In the genomic region with DNA sequence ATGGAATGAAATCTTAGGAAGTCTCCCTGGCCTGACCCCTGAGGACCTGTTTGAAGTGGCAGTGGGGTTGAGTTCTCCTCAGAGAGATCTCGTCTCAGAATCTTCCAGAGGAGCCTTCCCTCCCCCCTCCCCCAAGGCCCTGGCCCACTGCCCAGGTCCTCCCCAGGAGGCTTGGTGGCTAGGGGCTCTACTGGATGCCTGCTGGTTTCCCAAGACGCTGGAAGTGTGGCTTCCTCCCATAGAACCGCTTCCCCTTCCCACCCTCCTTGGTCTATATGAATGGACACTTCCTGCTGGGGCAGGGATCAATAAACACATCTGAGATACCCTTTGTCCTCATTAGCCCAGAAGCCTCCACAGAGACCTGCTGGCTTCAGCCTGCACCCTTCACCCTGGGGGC, we compare ENCODE assay signal across 7 mouse cellular contexts. TPM values are rescaled to one million over a fixed set of nuclear protein-coding genes. Genes with fewer than 3 reads are reported as not detected.
DNase-seq lines count a peak whose midpoint lies in the region; ATAC-seq and TF ChIP-seq lines count a peak whose summit lies in the region.

No protein-coding gene starts in this region.

- 11% methylated on average over 3 of the region's 3 CpGs for WGBS in lung, embryonic 15.5 days
- 6% methylated on average over 3 of the region's 3 CpGs for WGBS in embryonic facial prominence, embryonic 14.5 days
- WGBS in limb, embryonic 12.5 days: 20% methylated on average over 3 of the region's 3 CpGs
- 12% methylated on average over 3 of the region's 3 CpGs for WGBS in small intestine, adult 2 months

- TF ChIP-seq CTCF in small intestine, adult 2 months (IDR thresholded peaks at IDR 0.05; ENCODE audit: extremely low read depth, insufficient read length, insufficient replicate concordance, low read depth, low read length): no peak

- DNase-seq in lung, postnatal 25 days (ENCODE audit: low spot score): no peak
- no peak for DNase-seq in embryonic facial prominence, embryonic 14.5 days (ENCODE audit: low spot score)
- no peak for DNase-seq in frontal cortex, postnatal 10 days (ENCODE audit: low spot score in 2 of 2)

- no peak overlapping the region for H3K4me3 ChIP-seq in lung, embryonic 15.5 days
- H3K4me3 ChIP-seq in embryonic facial prominence, embryonic 14.5 days (ENCODE audit: low read depth, low read length): no peak overlapping the region
- no peak overlapping the region for H3K4me3 ChIP-seq in limb, embryonic 12.5 days (replicated peaks)
- H3K4me3 ChIP-seq in small intestine, adult 2 months (ENCODE audit: low read depth, low read length): peak overlapping the region; percentile 30; the same call in 1 of the 2 replicates

- no peak for TF ChIP-seq POLR2A in small intestine, adult 2 months (IDR thresholded peaks at IDR 0.05; ENCODE audit: low read depth, low read length)

- H3K9me3 ChIP-seq in lung, embryonic 15.5 days: no peaks in the 10 kb centered on the region
- no peaks in the 10 kb centered on the region for H3K9me3 ChIP-seq in embryonic facial prominence, embryonic 14.5 days (ENCODE audit: control insufficient read depth, low read length)
- no peaks in the 10 kb centered on the region for H3K9me3 ChIP-seq in limb, embryonic 12.5 days

- no peaks in the 10 kb centered on the region for H3K36me3 ChIP-seq in lung, embryonic 15.5 days
- H3K36me3 ChIP-seq in embryonic facial prominence, embryonic 14.5 days (ENCODE audit: control insufficient read depth, insufficient read depth, low read length): no peaks in the 10 kb centered on the region
- H3K36me3 ChIP-seq in limb, embryonic 12.5 days: no peaks in the 10 kb centered on the region
- no peaks in the 10 kb centered on the region for H3K36me3 ChIP-seq in small intestine, adult 2 months (ENCODE audit: control insufficient read depth, insufficient read depth, low read length)

- peak overlapping the region; percentile 95 for H3K27ac ChIP-seq in lung, embryonic 15.5 days
- peak overlapping the region; percentile 85 for H3K27ac ChIP-seq in embryonic facial prominence, embryonic 14.5 days (replicated peaks; ENCODE audit: low read depth, low read length)
- H3K27ac ChIP-seq in limb, embryonic 12.5 days: peak overlapping the region; percentile 86
- peak overlapping the region; percentile 89 for H3K27ac ChIP-seq in small intestine, adult 2 months (ENCODE audit: insufficient read depth, low read depth, low read length)

- 0 out of 2 replicates have a peak, but pooled peaks cover 6% of the 10 kb centered on the region for H3K27me3 ChIP-seq in lung, embryonic 15.5 days
- H3K27me3 ChIP-seq in embryonic facial prominence, embryonic 14.5 days (replicated peaks; ENCODE audit: control insufficient read depth, insufficient read depth, low read length): no peaks in the 10 kb centered on the region
- H3K27me3 ChIP-seq in limb, embryonic 12.5 days: peaks cover 21% of the 10 kb centered on the region
- H3K27me3 ChIP-seq in small intestine, adult 2 months (ENCODE audit: control insufficient read depth, insufficient read depth, low read length): no peaks in the 10 kb centered on the region

- no peak overlapping the region for H3K9ac ChIP-seq in lung, embryonic 15.5 days
- no peak overlapping the region for H3K9ac ChIP-seq in embryonic facial prominence, embryonic 14.5 days (ENCODE audit: low read depth, low read length)
- H3K9ac ChIP-seq in limb, embryonic 12.5 days (replicated peaks): no peak overlapping the region; the same call in 1 of the 2 replicates

- ATAC-seq in lung, embryonic 15.5 days (ENCODE audit: borderline replicate concordance, extremely low read depth, low FRiP score, low TSS enrichment): peak; percentile 49
- ATAC-seq in embryonic facial prominence, embryonic 14.5 days (ENCODE audit: low read depth): no peak
- no peak for ATAC-seq in limb, embryonic 12.5 days (ENCODE audit: insufficient number of reproducible peaks, insufficient read depth, low FRiP score, low TSS enrichment, low read depth)
- ATAC-seq in granulocyte monocyte progenitor cell, adult 5-6 weeks (replicated peaks; ENCODE audit: poor library complexity, severe bottlenecking): no peak

- H3K4me2 ChIP-seq in lung, embryonic 15.5 days: peak overlapping the region; percentile 40
- peak overlapping the region; percentile 5 for H3K4me2 ChIP-seq in embryonic facial prominence, embryonic 14.5 days (ENCODE audit: low read depth, low read length)
- H3K4me2 ChIP-seq in limb, embryonic 12.5 days: no peak overlapping the region

- H3K4me1 ChIP-seq in lung, embryonic 15.5 days: peaks cover 66% of the 10 kb centered on the region
- H3K4me1 ChIP-seq in embryonic facial prominence, embryonic 14.5 days (ENCODE audit: control insufficient read depth, insufficient read depth, low read length): peaks cover 35% of the 10 kb centered on the region
- peaks cover 62% of the 10 kb centered on the region for H3K4me1 ChIP-seq in limb, embryonic 12.5 days (replicated peaks)
- peaks cover 35% of the 10 kb centered on the region for H3K4me1 ChIP-seq in small intestine, adult 2 months (ENCODE audit: control insufficient read depth, insufficient read depth, insufficient read length, low read length)

RNA-seq across cellular contexts. Expression of gene Vsir, which starts 4.6 kb away (rescaled TPM):
- polyA plus RNA-seq in lung, embryonic 15.5 days (2015; fragmentation: Nextera tagmentation; extraction: Ambion mirVana): 5.2 and 7.2 TPM in 2 replicates
- 5.5 and 6.6 TPM in 2 replicates for polyA plus RNA-seq in embryonic facial prominence, embryonic 14.5 days (2014; fragmentation: Nextera tagmentation; extraction: Ambion mirVana)
- 1.7 and 1.8 TPM in 2 replicates for polyA plus RNA-seq in limb, embryonic 12.5 days (2016; fragmentation: Nextera tagmentation; extraction: Ambion mirVana)
- polyA plus RNA-seq in small intestine, adult 2 months (2012; rRNA removed): 21.3 and 25.6 TPM in 2 replicates
- 45.9 and 57.9 TPM in 2 replicates for total RNA-seq in granulocyte monocyte progenitor cell, adult 5-6 weeks (2014; fragmentation: Nextera tagmentation)
- total RNA-seq in granulocyte monocyte progenitor cell, adult 5-6 weeks (2017): 108 and 143 TPM in 2 replicates

RNA-seq across cellular contexts. Expression of gene Gm17455, which starts 48.3 kb away (rescaled TPM):
- 0.45 and 0.54 TPM in 2 replicates for polyA plus RNA-seq in lung, embryonic 15.5 days (2015; fragmentation: Nextera tagmentation; extraction: Ambion mirVana)
- 1.4 and 1.7 TPM in 2 replicates for polyA plus RNA-seq in embryonic facial prominence, embryonic 14.5 days (2014; fragmentation: Nextera tagmentation; extraction: Ambion mirVana)
- 1.6 and 1.8 TPM in 2 replicates for polyA plus RNA-seq in limb, embryonic 12.5 days (2016; fragmentation: Nextera tagmentation; extraction: Ambion mirVana)
- 0.41 and 0.51 TPM in 2 replicates for polyA plus RNA-seq in small intestine, adult 2 months (2012; rRNA removed)
- not detected in 2 replicates for total RNA-seq in granulocyte monocyte progenitor cell, adult 5-6 weeks (2014; fragmentation: Nextera tagmentation)
- not detected in 2 replicates for total RNA-seq in granulocyte monocyte progenitor cell, adult 5-6 weeks (2017)
